Mouse (Mus musculus) embryonic fibroblast, embryonic 13.5 days (primary cell): ENCODE results near the gene Dock8.

Source experiments
- CTCF ChIP-seq: IDR thresholded peaks from 2 replicates; pipeline ENCODE4 v1.5.1; 2011; ENCODE audit warnings: mild to moderate bottlenecking, control low read depth, low read length, moderate library complexity, borderline replicate concordance; ENCODE audit not compliant: insufficient read depth
- POLR2A ChIP-seq: IDR thresholded peaks from 2 replicates; pipeline ENCODE4 v1.6.1; 2011; ENCODE audit warnings: low read depth, mild to moderate bottlenecking, control low read depth, low read length, moderate library complexity

DNA sequence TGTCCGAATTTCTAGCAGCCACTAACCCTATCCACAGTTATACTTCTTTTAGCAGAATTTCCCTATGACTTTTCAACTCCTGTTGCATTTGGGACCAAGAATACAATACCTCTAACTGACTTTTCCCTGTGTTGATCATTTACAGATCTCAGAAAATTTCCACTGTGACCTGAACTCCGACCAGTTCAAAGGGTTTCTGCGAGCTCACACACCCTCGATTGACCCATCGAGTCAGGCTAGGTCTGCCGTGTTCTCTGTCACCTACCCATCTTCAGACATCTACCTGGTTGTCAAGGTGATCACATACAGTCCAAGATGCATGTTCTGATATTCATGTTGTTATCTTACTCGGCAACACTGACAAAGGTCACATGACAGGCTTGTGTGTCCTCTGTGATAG lies 90.4 kb downstream of the Dock8 start:
- TF ChIP-seq POLR2A (no peak), CTCF (no peak)
